Mouse (Mus musculus) CH12.LX (cell line): Measurements from ENCODE around the gene Nup205.

ENCODE experiments used
- MAFK ChIP-seq: IDR thresholded peaks from 2 replicates; pipeline ENCODE4 v1.6.1; 2011; ENCODE audit warnings: low read length, improper control_type of control experiment; ENCODE audit not compliant: insufficient replicate concordance
- ZNF384 ChIP-seq: IDR thresholded peaks from 2 replicates; pipeline ENCODE4 v1.6.1; 2012; ENCODE audit warnings: low read depth, low read length, improper control_type of control experiment, inconsistent platforms

- TF ChIP-seq MAFK (no peak), ZNF384 (no peak)
Measured at GRCm38 (mm10) chr6:35277903-35278587, 100.8 kb downstream of the Nup205 start.
